Mouse (Mus musculus) c-Kit-positive CD71-negative TER-119-negative erythroid progenitor cells, embryonic 14.5 days (primary cell): Measurements from ENCODE around the gene Plcd4.
"Not testable (repeated sequence)": the region's sequence is repeated elsewhere in the genome, so short reads cannot be mapped to it uniquely, and the experiment has no call there.

Experiments
- DNase-seq: peaks from one replicate; pipeline ENCODE4 v3.0.0-alpha.2; 2013; ENCODE audit warnings: low read depth

Plcd4 gene

DNA sequence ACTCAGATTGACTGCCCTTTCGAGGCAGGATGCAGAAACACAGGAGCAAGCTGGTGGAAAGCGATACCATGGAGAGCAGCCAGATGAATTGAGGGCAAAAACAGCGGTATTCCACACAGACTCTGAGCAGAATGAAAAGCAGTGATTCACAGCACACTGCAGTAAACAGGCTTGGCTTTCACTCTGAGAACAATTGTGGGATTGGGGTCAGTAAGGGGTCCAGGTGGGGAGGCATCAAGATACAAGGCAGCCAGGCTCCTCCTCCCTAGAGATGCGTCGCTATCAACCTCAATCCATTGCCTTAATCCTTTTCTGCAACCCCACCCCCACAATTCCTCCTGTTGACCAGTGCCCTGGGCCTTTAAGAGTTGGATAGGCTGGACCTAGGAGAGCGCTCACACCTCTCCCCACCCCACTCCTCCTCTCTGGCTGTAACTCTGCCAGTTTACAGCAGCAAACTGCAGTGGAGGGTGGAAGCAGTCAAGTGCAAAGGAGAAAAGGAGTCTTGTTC is at the start of gene Plcd4:
Plcd4 (plus strand) TSS at position 438 of the 511 bp plus-strand sequence.
- no peak for DNase-seq

DNA sequence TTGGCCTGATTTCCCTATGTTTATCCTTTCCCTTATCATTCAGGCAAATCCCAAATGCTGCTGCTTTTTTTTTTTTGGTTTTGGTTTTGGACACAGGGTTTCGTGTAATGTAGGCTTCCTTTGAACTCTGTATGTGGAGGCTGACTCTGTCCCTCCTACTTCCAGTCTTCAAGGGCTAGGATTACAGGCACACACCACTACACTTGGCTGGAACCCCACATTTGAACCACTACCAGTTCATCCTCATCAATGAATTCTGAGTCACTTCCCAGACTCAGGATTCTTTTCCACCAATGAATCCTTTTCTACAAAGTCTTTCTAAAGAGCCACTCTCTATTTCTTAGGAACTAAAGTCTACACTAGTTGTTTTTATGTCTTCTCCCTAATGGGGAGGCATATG is 41.6 kb upstream of the Plcd4 start:
- no peak for DNase-seq

GRCm38 (mm10) chr1:74505393-74505720 is 37.3 kb upstream of the Plcd4 start:
- no peak for DNase-seq

DNA sequence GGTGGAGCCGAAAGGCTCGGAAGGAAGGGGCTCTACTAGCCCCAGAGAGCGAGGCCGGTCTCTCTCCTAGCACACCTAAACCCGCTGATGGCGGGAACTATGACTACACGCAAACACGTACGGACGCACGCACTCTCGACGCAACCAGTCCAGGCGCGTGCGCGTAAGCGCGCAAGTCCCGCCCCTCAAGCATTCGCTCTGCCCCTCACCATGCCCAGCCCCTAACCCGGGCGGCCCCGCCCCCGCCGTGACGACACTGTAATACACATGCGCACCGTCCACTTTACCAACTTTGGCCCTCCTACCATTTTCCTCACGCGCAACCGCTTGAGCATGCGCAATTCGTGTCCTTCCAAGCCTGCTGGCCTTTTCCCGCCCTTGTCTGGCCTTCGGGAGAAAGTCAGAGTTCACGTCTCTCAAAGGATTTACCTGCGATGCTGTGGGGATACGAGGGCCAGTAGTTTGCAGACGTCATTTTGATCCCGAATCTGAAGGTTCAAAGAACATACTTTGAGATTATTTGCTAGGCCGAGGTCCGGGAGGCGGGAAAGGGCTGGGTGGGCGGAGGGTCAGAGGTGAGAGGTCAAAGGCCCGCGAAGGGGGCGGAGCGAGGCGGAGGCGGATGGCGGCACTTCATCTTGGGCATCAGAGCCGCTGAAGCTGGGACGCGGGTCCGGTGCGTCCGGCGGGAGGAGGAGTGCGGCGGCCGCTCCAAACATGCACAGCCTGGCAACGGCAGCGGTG is 36.8 kb upstream of the Plcd4 start, which contains the start of gene Cnot9:
Cnot9 (plus strand) TSS at position 338 of the 744 bp plus-strand sequence.
- DNase-seq = peak; percentile 99

- DNase-seq = peak; percentile 46
Measured at GRCm38 (mm10) chr1:74506471-74506881, 36.2 kb upstream of the Plcd4 start.

- no peak for DNase-seq
Measured at GRCm38 (mm10) chr1:74507780-74508179, 34.9 kb upstream of the Plcd4 start.

- DNase-seq = no peak
Measured at GRCm38 (mm10) chr1:74511306-74511705, 31.4 kb upstream of the Plcd4 start.

DNA sequence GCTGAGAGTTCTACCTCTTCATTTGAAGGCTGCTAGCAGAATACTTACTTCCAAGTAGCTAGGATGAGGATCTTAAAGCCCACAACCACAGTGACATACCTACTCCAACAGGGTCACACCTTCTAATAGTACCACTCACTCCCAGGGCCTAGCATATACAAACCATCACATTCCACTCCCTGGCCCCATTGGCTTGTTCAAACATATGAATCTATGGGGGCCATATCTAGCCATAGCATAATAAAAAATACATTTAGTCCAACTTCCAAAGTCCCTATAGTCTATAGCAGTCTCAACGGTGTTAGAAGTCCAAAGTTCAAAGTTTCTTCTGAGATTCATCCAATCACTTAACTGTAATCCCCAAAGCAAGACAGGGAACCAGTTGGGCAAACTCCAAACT is 29.7 kb upstream of the Plcd4 start:
- not testable (repeated sequence) for DNase-seq

- DNase-seq = no peak
Measured at GRCm38 (mm10) chr1:74519875-74520274, 22.8 kb upstream of the Plcd4 start.

DNA sequence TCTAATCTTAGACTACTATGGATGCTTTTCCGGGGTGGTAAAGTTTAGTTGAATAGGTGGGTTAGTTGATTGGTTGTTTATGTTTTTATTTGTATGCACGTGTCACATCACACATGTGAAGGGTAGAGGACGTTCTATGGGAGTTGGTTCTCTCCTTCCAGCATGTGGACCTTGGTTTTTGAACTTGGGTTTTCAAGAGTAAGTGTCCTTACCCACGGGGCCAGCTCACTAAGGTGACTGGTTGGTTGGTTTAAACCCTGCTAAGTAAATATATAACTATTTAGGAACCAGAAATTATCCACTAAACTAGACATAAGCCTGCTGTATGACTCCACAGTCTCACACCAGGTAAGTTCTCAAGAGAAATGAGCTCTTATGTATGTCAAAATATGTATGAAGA is 17.9 kb upstream of the Plcd4 start:
- DNase-seq = no peak

- no peak for DNase-seq
Measured at GRCm38 (mm10) chr1:74528589-74528988, 14.1 kb upstream of the Plcd4 start.

DNA sequence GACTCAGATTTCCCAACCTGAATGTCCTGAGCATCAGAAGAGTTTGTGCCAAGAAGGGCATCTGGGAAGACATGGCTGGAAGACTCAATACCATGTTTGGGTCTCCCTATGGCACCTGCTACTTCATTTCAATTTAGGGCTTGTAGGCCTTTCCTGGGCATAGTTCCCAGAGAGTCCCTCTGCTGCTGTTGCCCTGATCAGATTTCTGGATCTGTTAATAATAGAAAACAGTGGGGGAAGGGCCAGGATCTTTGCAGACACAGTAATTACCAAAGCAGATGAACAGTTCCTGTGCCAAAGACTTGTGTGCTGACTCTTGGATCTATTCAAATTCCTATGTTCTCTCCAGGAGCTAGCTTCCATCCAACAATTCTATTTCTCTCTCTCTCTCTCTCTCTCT is 4.0 kb upstream of the Plcd4 start:
- DNase-seq = no peak

- no peak for DNase-seq
Measured at GRCm38 (mm10) chr1:74544184-74544583, 1.5 kb downstream of the Plcd4 start, which contains the start of gene Usp37. Usp37 (minus strand) TSS chr1:74544284.

- DNase-seq = no peak
Measured at GRCm38 (mm10) chr1:74559061-74559460, 16.4 kb downstream of the Plcd4 start.

DNA sequence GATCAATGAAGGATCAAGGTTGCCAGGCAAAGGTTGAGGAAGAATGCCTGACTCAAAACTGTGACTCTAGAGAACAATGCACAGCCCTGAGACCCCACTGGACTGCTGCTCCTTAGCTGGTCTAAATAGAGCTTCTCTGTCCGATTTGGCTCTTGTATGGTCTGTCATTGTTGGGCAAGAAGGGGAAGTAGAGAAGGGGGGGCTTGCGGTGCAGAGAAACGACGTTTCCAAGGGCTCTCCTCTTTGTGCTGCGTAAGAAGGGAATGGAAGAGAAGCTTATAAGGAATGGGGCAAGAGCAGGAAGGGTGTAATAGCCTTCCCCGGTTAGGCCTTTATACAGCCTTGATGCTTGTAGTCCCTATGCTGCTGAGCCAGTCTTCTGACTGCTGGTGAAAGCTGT is 23.1 kb downstream of the Plcd4 start:
- DNase-seq = no peak

DNA sequence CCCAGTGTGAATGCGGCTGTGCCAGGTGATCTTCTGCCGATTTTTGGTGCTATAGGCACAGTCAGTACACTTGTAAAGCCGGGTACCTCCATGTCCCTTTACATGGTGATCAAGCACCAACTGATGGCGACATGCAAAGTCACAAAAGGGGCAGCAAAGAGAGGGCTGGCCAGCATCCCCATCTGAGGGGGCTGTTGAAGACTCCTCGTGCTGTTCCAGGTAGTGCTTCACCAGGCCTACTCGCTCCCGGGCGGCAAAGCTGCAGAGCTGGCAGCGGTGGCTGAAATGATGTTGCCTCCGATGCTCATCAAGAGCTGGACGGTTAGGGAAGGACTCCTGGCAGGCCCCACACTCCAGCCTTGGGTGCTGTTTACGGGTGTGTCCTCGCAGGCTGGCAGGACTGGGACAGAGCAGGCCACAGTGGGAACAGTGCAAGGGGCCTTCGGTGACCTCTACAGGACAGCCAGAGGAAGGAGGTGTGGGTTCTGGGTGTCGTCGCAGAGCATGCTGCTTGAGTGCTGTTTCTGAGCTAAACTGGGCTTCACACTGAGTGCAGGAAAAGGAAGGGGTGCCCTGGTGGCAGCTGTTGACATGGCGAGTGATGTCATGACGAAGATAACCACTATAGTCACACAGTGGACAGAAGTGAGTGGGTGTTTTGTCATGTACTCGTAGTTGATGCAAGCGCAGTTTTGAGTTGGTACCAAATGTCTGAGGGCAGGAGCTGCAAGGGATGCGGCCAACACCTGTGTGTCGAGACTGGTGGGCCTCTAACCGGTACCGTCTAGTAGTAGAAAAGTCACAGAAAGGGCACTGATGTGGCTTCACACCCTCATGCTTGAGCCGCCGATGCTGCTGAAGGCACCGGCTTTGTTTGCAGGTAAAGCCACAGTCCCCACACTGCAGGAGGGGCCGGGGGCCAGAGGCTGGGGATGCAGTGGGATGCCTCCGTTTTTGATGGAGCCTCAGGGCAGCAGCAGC is 27.3 kb downstream of the Plcd4 start:
- DNase-seq = no peak

DNA sequence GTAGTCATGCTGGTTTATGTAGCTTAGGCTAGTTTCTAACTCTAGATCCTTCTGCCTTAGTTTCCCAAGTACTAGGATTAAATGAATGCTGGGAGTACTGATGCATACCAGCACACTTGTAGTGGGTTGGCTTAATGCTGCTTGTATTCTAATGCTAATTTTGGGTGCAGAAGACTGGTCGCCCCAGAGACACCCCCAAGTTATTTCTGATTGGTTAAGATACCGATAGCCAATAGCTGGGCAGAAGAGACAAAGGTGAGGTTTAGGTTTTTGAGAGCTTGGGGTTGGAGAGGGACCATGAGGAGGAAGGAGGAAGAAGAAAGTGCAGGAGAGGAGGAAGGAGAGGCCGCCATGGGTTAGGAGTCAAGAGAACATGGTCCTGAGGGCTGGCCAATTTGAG is 39.9 kb downstream of the Plcd4 start:
- no peak for DNase-seq

DNA sequence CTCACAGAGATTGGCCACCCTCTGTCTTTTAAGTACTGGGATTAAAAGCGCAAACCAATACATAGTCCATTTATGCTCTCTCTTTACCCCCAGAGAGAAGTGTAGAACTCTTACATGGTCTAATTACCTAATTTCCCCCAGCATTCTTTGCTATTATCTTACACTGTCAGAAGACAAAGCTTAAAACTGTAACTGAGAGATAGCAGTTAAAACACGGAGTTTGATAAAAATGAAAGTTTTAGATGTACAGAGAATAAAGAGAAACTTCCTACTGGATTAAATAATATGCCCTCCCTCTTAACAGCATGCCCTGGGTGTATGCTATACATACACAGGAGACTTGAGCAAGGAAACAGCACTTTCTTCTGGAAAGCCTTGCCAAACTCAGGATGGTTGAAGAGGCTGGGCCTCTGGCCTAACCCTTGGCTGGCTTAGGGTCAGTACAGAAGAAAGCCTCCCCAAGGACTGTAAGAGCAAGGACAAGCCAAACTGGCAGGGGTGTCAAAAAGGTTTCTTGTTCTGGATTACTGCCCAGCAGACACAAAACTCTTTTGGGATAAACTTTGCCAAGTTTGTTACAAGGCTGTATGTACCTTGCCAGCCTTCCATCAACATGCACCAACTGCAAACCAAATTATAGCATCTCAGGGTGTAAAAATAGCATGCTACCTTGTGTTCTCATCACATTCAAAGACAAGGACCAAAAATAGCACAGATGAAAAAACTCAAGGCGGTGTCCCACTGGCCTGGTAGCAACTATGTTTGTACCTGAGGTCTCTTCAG is 42.1 kb downstream of the Plcd4 start:
- no peak for DNase-seq

DNA sequence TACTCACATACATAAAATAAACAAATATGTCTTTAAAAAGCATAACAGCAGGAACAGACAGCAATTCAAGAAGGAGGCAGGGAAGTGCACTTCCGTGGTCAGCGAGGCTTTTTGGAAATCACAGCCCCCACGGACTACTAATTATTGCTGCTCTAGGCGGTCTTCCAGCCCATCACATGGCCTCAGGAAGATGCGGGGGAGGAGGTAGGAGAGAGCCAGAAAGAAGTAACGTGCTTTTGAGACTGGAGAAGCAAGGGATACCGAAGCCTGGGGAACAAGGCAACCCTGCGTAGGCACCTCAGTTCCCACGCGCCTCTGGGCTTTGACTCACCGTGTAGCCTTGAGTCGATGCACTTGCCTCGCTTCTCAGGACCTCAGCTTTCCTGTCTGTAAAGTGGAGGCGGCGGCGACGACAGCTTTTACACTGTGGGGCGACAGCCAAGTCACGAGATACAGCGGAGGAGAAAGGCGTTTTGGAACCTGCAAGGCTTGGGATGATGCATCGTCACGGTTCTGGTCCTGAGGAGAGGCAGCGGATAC is 44.6 kb downstream of the Plcd4 start:
- DNase-seq = no peak

DNA sequence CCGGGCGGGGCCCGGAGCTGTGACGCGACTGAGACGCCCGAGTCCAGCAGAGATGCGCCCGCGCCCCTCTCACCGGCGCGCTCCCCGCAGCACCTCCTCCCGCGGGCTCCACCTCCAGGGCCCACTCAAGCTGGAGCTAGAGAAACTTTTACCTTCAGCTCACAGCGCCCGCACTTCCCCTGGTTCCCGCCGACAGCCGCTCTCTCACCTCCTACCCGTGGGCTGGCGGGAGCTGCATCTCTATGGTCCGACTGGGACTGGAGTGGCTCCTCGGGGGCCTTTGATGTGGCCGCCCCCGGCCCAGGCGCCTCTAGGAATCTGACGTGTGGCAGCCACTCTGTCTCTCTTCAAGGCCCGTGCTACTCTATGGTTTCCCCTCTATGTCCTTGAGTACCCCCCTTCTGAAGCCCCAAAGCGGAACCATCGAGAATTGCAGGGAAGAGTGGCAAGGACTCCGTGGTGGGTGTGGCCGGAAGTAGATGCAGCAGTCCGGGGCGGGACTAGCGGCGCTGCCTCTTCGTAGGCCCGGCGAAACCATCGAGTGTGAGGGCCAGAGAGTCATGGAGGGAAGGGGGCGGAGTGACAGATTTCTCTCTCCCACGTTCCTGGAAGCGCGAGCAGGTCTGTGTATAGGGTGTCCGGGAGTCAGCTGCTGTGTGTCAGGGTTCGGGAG is 45.2 kb downstream of the Plcd4 start, which contains the start of the genes Zfp142 and Bcs1l:
Zfp142 (minus strand) TSS at position 474 of the 673 bp plus-strand sequence.
Bcs1l (plus strand) TSS at position 517 of the 673 bp plus-strand sequence.
- DNase-seq = peak; percentile 99

DNA sequence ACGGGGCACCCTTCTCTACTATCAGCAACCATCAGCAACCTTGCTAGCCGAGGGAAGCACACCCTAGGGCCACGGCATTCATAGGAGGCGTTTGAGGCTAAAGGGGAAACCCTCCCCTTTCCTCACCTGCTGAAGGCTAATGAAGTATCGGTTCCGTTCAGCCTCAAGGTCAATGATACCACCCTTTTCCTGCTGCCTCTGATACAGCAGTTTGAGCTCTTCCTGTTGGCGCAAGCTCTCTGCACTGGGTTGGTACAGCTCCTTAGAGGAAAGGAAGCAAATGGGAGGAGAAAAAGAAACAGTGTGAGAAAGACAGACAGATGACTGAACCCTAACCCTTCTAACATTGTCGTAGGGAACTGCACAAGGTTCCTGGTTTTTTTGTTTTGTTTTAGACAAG is 51.7 kb downstream of the Plcd4 start:
- DNase-seq = no peak
